Mouse (Mus musculus) heart, postnatal 25 days (tissue): ENCODE measurements around the gene Col8a1. TPM values are rescaled to one million over a fixed set of nuclear protein-coding genes. Genes with fewer than 3 reads are reported as not detected.

ENCODE experiments used
- DNase-seq: peaks from one replicate; pipeline ENCODE4 v3.0.0; 2022; ENCODE audit warnings: low spot score
- intact Hi-C: fragments of 180-260 bp; cut with DNase I; formaldehyde crosslinking; loops from one replicate; pipeline ENCODE4 v1.15.1; 2025
- total RNA-seq, 2 experiments: library from RNA; stranded (reverse); gene quantifications; 2 replicates each; pipeline ENCODE4 v1.2.3; 2021

Col8a1 gene
- total RNA-seq, 2 experiments from 2014 or later: 7.5 to 10.4 TPM

DNA sequence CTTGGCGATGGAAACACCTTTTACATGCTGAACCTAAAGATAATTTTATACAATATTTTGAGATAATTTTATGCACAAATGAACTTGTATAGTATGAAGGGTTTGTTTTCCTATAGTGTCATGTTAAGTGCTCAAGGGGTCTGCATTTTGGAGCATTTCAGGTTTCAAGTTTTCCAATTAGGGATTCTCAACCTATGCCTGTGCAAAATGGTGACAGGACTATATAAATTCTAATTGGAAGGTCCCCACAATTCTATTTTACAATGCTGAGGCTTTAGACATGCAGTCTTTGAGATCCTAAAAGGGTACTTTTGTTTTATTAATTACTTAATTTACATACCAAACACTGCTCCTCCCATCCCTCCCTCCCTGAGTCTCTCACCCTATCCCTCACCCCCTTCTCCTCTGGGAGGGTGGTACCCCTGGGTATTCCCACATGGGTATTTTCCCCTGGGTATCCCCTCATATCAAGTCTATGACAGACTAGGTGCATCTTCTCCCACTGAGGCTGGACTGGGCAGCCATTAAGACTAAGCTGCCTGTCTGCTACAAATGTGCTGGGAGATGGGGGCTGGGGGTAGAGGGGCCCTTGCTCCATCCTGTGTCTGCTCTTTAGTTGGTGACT is 178.7 kb downstream of the Col8a1 start:
- intact Hi-C loops: loop anchor here (5.0 kb wide), 1 partner anchor 179 kb away; no protein-coding TSS in a partner anchor
- no peak for DNase-seq

Other genes starting within 250 kb of the Col8a1 start
- 10 to 100 TPM; 82.9 to 84.0 TPM for gene Cmss1, start 147.9 kb downstream of the Col8a1 start, total RNA-seq